Mouse (Mus musculus): ENCODE results near the gene Gpr4. TPM values are rescaled to one million over a fixed set of nuclear protein-coding genes. Genes with fewer than 3 reads are reported as not detected.
A peak's percentile ranks its signal among the peaks of the same experiment; 100 is the strongest.

The Gpr4 gene
- polyA plus RNA-seq, 1 experiment from 2014 or later: 1.8 TPM

GRCm38 (mm10) chr7:19272173-19272764, 59.9 kb downstream of the Gpr4 start:
- under 1% methylated on average over 34 of the region's 36 CpGs for WGBS
- peak; percentile 95 for DNase-seq (ENCODE audit: low spot score)
- no peaks in the 10 kb centered on the region for H3K9me3 ChIP-seq

More at GRCm38 (mm10) chr7:19272173-19272764, 59.9 kb downstream of the Gpr4 start:
- H3K36me3 ChIP-seq: peaks cover 11% of the 10 kb centered on the region
- peaks cover 5% of the 10 kb centered on the region; the same call in 1 of the 2 replicates for H3K27me3 ChIP-seq (ENCODE audit: insufficient read depth, poor library complexity, severe bottlenecking)
- peak overlapping the region; percentile 98 for H3K27ac ChIP-seq
- H3K4me3 ChIP-seq: peak overlapping the region; percentile 89
- peaks cover 26% of the 10 kb centered on the region for H3K4me1 ChIP-seq

MicroRNAs within 50 kb of the gene (microRNA counts, 519-probe panel; counts per million panel counts)
- microRNA mmu-miR-330: not detected

Small RNA genes within 50 kb of the gene (microRNA-seq; reads per million reads assigned to microRNA genes)
- gene Mir330: 405 reads per million, percentile 70 among the genes with 10 or more reads in this experiment

Other genes starting within 250 kb of the Gpr4 start
- gene Nanos2, start 225.1 kb upstream of the Gpr4 start, polyA plus RNA-seq (2016; fragmentation: Nextera tagmentation; extraction: Ambion mirVana): not detected in 2 replicates
- 2.1 and 3.3 TPM in 2 replicates for gene Mypop, start 221.3 kb upstream of the Gpr4 start, polyA plus RNA-seq (2016; fragmentation: Nextera tagmentation; extraction: Ambion mirVana)
- 14.9 and 27.0 TPM in 2 replicates for gene Irf2bp1, start 208.5 kb upstream of the Gpr4 start, polyA plus RNA-seq (2016; fragmentation: Nextera tagmentation; extraction: Ambion mirVana)
- 0.36 and 8.6 TPM in 2 replicates for gene Foxa3, start 189.0 kb upstream of the Gpr4 start, polyA plus RNA-seq (2016; fragmentation: Nextera tagmentation; extraction: Ambion mirVana)
- 34.0 and 44.5 TPM in 2 replicates for gene Sympk, start 188.2 kb upstream of the Gpr4 start, polyA plus RNA-seq (2016; fragmentation: Nextera tagmentation; extraction: Ambion mirVana)
- not detected in 2 replicates for gene Rsph6a, start 157.8 kb upstream of the Gpr4 start, polyA plus RNA-seq (2016; fragmentation: Nextera tagmentation; extraction: Ambion mirVana)
- 14.8 and 18.0 TPM in 2 replicates for gene Dmwd, start 136.3 kb upstream of the Gpr4 start, polyA plus RNA-seq (2016; fragmentation: Nextera tagmentation; extraction: Ambion mirVana)
- 16.9 and 17.7 TPM in 2 replicates for gene Dmpk, start 128.7 kb upstream of the Gpr4 start, polyA plus RNA-seq (2016; fragmentation: Nextera tagmentation; extraction: Ambion mirVana)
- gene Six5, start 117.9 kb upstream of the Gpr4 start, polyA plus RNA-seq (2016; fragmentation: Nextera tagmentation; extraction: Ambion mirVana): 5.7 and 6.1 TPM in 2 replicates
- gene Gm4969, start 94.2 kb upstream of the Gpr4 start, polyA plus RNA-seq (2016; fragmentation: Nextera tagmentation; extraction: Ambion mirVana): 1.7 and 2.1 TPM in 2 replicates
- 12.2 and 13.1 TPM in 2 replicates for gene Fbxo46, start 92.7 kb upstream of the Gpr4 start, polyA plus RNA-seq (2016; fragmentation: Nextera tagmentation; extraction: Ambion mirVana)
- gene Qpctl, start 63.2 kb upstream of the Gpr4 start, polyA plus RNA-seq (2016; fragmentation: Nextera tagmentation; extraction: Ambion mirVana): 10.8 and 12.1 TPM in 2 replicates
- 132 and 142 TPM in 2 replicates for gene Snrpd2, start 62.8 kb upstream of the Gpr4 start, polyA plus RNA-seq (2016; fragmentation: Nextera tagmentation; extraction: Ambion mirVana)
- 9.7 and 12.8 TPM in 2 replicates for gene Gipr, start 46.4 kb upstream of the Gpr4 start, polyA plus RNA-seq (2016; fragmentation: Nextera tagmentation; extraction: Ambion mirVana)
- gene Eml2, start 36.1 kb upstream of the Gpr4 start, polyA plus RNA-seq (2016; fragmentation: Nextera tagmentation; extraction: Ambion mirVana): 12.2 and 14.2 TPM in 2 replicates
- gene Opa3, start 15.8 kb downstream of the Gpr4 start, polyA plus RNA-seq (2016; fragmentation: Nextera tagmentation; extraction: Ambion mirVana): 46.8 and 47.9 TPM in 2 replicates
- gene Vasp, start 59.3 kb downstream of the Gpr4 start, polyA plus RNA-seq (2016; fragmentation: Nextera tagmentation; extraction: Ambion mirVana): 99.0 and 112 TPM in 2 replicates
- gene Ppm1n, start 67.5 kb downstream of the Gpr4 start, polyA plus RNA-seq (2016; fragmentation: Nextera tagmentation; extraction: Ambion mirVana): 0.13 TPM in 1 of 2 replicates, not detected in the other
- 22.4 and 26.0 TPM in 2 replicates for gene Rtn2, start 70.1 kb downstream of the Gpr4 start, polyA plus RNA-seq (2016; fragmentation: Nextera tagmentation; extraction: Ambion mirVana)
- gene Fosb, start 97.5 kb downstream of the Gpr4 start, polyA plus RNA-seq (2016; fragmentation: Nextera tagmentation; extraction: Ambion mirVana): 0.24 and 0.27 TPM in 2 replicates
- 74.0 and 84.2 TPM in 2 replicates for gene Ercc1, start 132.2 kb downstream of the Gpr4 start, polyA plus RNA-seq (2016; fragmentation: Nextera tagmentation; extraction: Ambion mirVana)
- 23.2 and 27.8 TPM in 2 replicates for gene Cd3eap, start 146.9 kb downstream of the Gpr4 start, polyA plus RNA-seq (2016; fragmentation: Nextera tagmentation; extraction: Ambion mirVana)
- 12.0 and 16.2 TPM in 2 replicates for gene Ppp1r13l, start 147.2 kb downstream of the Gpr4 start, polyA plus RNA-seq (2016; fragmentation: Nextera tagmentation; extraction: Ambion mirVana)
- 19.2 and 19.3 TPM in 2 replicates for gene Ercc2, start 169.5 kb downstream of the Gpr4 start, polyA plus RNA-seq (2016; fragmentation: Nextera tagmentation; extraction: Ambion mirVana)
- 4.4 and 5.8 TPM in 2 replicates for gene Klc3, start 191.6 kb downstream of the Gpr4 start, polyA plus RNA-seq (2016; fragmentation: Nextera tagmentation; extraction: Ambion mirVana)
- 3.6 and 9.8 TPM in 2 replicates for gene Ckm, start 192.2 kb downstream of the Gpr4 start, polyA plus RNA-seq (2016; fragmentation: Nextera tagmentation; extraction: Ambion mirVana)
- gene Mark4, start 246.3 kb downstream of the Gpr4 start, polyA plus RNA-seq (2016; fragmentation: Nextera tagmentation; extraction: Ambion mirVana): 7.0 and 8.9 TPM in 2 replicates

Measured in heart, embryonic 10.5 days (tissue).